10 mouse cellular contexts compared by ENCODE assay signal in the genomic region with DNA sequence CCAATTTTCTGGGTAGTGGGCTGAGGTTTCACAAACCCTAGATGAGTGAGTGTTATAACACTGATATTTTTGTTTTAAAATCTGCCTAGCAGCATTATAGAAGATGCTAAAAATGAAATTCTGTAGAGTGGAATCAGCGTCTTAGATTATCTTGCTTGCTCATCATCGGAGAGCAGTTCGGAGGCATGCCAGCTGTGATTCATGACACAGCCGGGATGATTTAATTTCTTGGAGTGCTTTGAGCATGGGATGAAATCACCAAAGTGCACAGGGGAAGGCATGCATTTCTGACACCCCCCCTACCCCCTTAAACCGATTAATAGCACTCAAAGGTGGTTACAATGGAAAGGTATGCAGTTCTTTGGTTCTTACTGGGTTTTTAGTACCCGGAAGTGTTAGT. TPM values are rescaled to one million over a fixed set of nuclear protein-coding genes. Genes with fewer than 3 reads are reported as not detected.
DNase-seq lines count a peak whose midpoint lies in the region; ATAC-seq lines count a peak whose summit lies in the region.
"Had no signal": no experiment of that assay in that cellular context is flagged by ENCODE, and none has a peak within 500 bp of the region (broad histone marks: within the 10 kb centered on the region; RNA-seq: fewer than 3 reads in every experiment).

No protein-coding gene starts in this region.

- WGBS in embryonic facial prominence, embryonic 15.5 days = 31% methylated on average over 6 of the region's 6 CpGs
- 24% methylated on average over 6 of the region's 6 CpGs for WGBS in hindbrain, embryonic 15.5 days
- WGBS in midbrain, embryonic 15.5 days = 16% methylated on average over 6 of the region's 6 CpGs

- H3K4me2 ChIP-seq in embryonic facial prominence, embryonic 15.5 days (replicated peaks) = peak overlapping the region; percentile 64
- peak overlapping the region; percentile 63 for H3K4me2 ChIP-seq in hindbrain, embryonic 15.5 days
- H3K4me2 ChIP-seq in midbrain, embryonic 15.5 days = peak overlapping the region; percentile 54

- no peaks in the 10 kb centered on the region for H3K27me3 ChIP-seq in embryonic facial prominence, embryonic 15.5 days
- H3K27me3 ChIP-seq in hindbrain, embryonic 15.5 days = no peaks in the 10 kb centered on the region
- no peaks in the 10 kb centered on the region for H3K27me3 ChIP-seq in midbrain, embryonic 15.5 days (replicated peaks)

- H3K9ac ChIP-seq in embryonic facial prominence, embryonic 15.5 days = no peak overlapping the region
- peak overlapping the region; percentile 87 for H3K9ac ChIP-seq in hindbrain, embryonic 15.5 days
- peak overlapping the region; percentile 100 for H3K9ac ChIP-seq in midbrain, embryonic 15.5 days
- H3K9ac ChIP-seq: lung, embryonic 14.5 days had no signal

- DNase-seq in urinary bladder, postnatal 14 days (ENCODE audit: low spot score) = peak; percentile 28
- DNase-seq in urinary bladder, postnatal 10 days (ENCODE audit: low spot score) = no peak
- no peak for DNase-seq in thymus, adult 18-20 months
- DNase-seq in testis, postnatal 14 days (ENCODE audit: low spot score) = no peak
- no peak for DNase-seq in heart, adult 8-10 months (ENCODE audit: low spot score)
- DNase-seq: lung, embryonic 14.5 days had no signal

- no peak overlapping the region for H3K27ac ChIP-seq in embryonic facial prominence, embryonic 15.5 days (replicated peaks)
- H3K27ac ChIP-seq in hindbrain, embryonic 15.5 days (replicated peaks) = peak overlapping the region; percentile 98
- H3K27ac ChIP-seq in midbrain, embryonic 15.5 days = peak overlapping the region; percentile 100
- H3K27ac ChIP-seq: heart, adult 2 months had no signal

- H3K36me3 ChIP-seq in embryonic facial prominence, embryonic 15.5 days = no peaks in the 10 kb centered on the region
- H3K36me3 ChIP-seq in hindbrain, embryonic 15.5 days = no peaks in the 10 kb centered on the region
- no peaks in the 10 kb centered on the region for H3K36me3 ChIP-seq in midbrain, embryonic 15.5 days (replicated peaks)

- no peak for ATAC-seq in embryonic facial prominence, embryonic 15.5 days (ENCODE audit: insufficient number of reproducible peaks, low FRiP score, low TSS enrichment, low read depth)
- ATAC-seq in hindbrain, embryonic 15.5 days (ENCODE audit: low FRiP score, low read depth) = no peak
- no peak for ATAC-seq in midbrain, embryonic 15.5 days (replicated peaks)

- H3K4me1 ChIP-seq in embryonic facial prominence, embryonic 15.5 days = no peaks in the 10 kb centered on the region
- H3K4me1 ChIP-seq in hindbrain, embryonic 15.5 days (replicated peaks) = peaks cover 28% of the 10 kb centered on the region
- peaks cover 32% of the 10 kb centered on the region for H3K4me1 ChIP-seq in midbrain, embryonic 15.5 days

- no peaks in the 10 kb centered on the region for H3K9me3 ChIP-seq in embryonic facial prominence, embryonic 15.5 days (replicated peaks)
- no peaks in the 10 kb centered on the region for H3K9me3 ChIP-seq in hindbrain, embryonic 15.5 days
- no peaks in the 10 kb centered on the region for H3K9me3 ChIP-seq in midbrain, embryonic 15.5 days

- H3K4me3 ChIP-seq in embryonic facial prominence, embryonic 15.5 days (replicated peaks) = peak overlapping the region; percentile 77; the same call in 1 of the 2 replicates
- peak overlapping the region; percentile 66 for H3K4me3 ChIP-seq in hindbrain, embryonic 15.5 days
- peak overlapping the region; percentile 94 for H3K4me3 ChIP-seq in midbrain, embryonic 15.5 days
- H3K4me3 ChIP-seq: heart, adult 2 months had no signal

RNA-seq across cellular contexts. Expression of a gene that starts 1.6 kb away (rescaled TPM):
- polyA plus RNA-seq in embryonic facial prominence, embryonic 15.5 days (2015; fragmentation: Nextera tagmentation; extraction: Ambion mirVana) = 12.0 and 12.9 TPM in 2 replicates
- polyA plus RNA-seq in hindbrain, embryonic 15.5 days (2015; fragmentation: Nextera tagmentation; extraction: Ambion mirVana) = 71.7 and 73.6 TPM in 2 replicates
- 75.9 and 82.2 TPM in 2 replicates for polyA plus RNA-seq in midbrain, embryonic 15.5 days (2015; fragmentation: Nextera tagmentation; extraction: Ambion mirVana)
- under 1 TPM; 0.40 to 0.94 (median 0.55) TPM for total RNA-seq in heart, adult 8-10 months (2022)
